Mouse (Mus musculus): Measurements from ENCODE around the gene Id3.
"Not testable (repeated sequence)": the region's sequence is repeated elsewhere in the genome, so short reads cannot be mapped to it uniquely, and the experiment has no call there.

Gene Id3

DNA sequence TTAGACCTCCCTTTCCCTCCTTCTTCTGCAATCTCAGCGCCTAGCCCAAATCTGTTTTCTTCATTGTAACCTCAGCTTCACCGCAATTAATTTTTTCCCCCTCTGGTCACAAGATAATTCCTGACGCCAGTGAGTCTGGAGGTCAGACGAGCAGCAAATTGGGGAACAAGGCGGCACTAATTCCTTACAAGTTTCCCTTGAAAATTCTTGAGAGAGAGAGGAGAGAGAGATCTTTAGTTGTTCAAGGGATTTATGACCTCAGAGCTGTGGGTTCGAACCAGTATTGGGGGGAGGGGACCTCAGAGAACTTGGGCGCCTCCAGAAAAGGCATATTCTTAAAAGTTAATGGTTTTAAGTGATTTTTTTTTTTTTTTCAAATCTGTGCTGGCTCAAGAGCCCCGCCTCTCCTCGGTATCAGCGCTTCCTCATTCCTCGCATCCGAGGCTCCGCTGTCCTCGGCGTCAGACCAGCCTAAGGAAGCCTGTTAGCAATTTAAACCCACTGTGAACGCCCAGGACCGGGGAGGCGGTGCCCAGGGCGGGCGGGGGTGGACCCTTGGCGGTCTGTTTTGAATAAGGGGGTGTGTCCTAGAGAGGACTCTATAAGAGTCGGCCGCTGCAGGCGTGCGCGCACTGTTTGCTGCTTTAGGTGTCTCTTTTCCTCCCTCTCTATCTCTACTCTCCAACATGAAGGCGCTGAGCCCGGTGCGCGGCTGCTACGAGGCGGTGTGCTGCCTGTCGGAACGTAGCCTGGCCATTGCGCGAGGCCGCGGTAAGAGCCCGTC lies at the start of gene Id3:
Gene Id3, plus strand, starts transcription at position 305 of the 784 bp plus-strand sequence.
- peak; percentile 93 for DNase-seq

DNA sequence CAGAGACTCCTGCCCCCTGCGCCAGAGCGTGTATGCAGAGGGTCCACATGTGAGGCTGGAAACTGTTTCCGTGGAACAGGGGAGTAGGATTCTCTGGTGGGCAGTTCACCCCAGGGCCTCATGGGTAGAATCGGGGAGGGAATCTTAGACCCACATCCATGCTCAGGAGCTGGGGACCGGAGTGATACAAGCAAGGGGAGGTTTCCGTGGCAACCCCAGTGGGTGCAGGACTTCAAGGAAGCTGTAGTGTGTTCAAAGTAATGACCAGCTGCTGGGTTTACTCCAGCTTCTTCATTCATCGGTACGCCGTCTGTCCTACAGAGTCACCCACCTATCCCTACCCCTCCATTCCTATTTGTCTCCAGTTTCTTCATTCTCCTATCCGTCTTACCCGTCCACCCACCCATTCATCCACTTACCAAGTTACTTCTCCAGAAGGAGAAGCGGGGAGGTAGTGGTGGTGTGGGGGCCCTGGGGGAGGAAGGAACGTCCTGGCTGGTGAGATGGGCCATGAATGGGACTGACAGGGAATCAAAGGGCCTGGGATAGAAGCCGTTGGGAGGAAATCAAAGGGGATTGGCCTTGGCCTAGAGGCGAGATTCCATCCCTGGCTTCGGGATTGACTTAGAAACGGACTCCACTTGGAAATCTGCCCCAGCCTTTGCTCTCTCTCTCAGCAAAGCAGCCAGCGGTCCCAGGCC lies 48.6 kb upstream of the Id3 start:
- no peak for DNase-seq

DNA sequence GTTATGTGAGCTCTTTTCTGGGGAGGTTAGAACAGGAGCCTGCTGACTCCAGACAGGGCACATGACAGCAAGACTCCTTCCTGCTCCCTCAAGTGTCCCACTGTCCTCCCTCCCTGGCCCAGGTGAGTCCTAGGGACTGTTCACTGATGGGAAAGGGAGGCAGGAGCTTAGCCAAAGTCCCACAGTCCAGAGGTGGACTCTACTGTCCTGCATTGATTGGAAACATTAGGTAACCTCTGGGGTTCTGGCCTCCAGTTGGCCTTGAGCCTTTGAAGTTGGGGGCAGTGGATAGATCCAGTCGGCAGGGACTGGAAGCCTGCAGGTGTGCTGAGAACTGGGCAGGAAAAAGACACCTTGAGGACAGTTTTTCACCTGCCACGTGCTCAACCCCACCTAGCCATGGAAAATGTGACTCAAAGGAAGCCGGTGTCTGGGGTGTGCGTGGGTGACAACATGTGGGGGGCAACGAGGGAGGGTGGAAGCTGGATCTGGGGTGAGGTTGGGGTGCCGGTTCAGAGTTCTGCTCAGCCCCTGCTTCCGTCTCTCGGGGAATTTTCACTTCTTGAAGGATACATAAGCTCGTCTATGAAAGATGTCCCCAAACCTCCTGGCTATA lies 47.7 kb upstream of the Id3 start:
- peak; percentile 66 for DNase-seq

DNA sequence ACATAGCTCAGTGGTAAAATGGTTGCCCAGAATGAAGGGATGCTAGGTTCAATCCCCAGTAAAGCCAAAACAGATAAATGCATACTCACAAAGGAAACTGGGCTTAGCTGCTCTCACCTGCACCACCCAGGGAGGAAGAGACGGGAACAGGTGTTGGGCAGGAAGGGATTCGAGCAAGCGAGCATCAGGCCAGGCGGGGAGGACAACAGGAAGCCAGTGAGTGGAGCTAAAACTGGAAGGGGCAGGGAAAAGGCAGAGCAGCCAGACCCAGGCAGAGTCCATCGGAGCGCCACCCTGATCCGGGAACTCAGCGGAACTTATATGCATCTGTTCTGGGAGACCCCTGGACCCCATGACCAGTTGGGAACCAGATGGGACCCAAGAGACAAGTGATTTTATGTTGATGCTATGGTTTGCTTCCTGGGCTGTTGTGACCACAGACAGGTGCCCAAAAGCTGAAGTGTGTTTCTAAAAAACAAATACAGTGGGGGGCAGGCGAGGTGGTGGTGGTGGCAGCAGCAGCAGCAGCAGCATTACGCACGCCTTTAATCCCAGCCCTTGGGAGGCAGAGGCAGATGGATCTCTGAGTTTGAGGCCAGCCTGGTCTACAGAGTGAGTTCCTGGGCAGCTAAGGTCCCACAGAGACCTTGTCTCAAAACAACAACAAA lies 46.7 kb upstream of the Id3 start:
- peak; percentile 60 for DNase-seq

DNA sequence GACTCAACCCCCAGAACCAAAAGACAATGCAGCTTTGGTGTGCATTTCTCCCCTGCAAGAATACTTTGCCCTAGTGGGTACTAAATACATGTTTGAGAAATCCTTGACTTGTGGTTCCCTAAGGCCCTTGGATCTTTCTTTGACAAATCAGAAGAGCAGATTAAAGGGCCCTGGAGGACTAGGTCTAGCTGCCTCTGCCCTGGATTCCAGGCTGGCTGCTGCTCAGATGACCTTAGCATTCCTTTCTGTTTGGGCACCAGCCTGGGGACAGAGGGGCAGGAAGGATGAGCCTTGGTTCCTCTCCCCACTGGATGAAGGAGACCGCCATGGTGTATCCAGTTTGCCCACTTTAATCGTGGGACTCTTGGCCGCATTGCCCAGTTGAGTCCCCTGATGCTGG lies 44.9 kb upstream of the Id3 start:
- DNase-seq = peak; percentile 12

DNA sequence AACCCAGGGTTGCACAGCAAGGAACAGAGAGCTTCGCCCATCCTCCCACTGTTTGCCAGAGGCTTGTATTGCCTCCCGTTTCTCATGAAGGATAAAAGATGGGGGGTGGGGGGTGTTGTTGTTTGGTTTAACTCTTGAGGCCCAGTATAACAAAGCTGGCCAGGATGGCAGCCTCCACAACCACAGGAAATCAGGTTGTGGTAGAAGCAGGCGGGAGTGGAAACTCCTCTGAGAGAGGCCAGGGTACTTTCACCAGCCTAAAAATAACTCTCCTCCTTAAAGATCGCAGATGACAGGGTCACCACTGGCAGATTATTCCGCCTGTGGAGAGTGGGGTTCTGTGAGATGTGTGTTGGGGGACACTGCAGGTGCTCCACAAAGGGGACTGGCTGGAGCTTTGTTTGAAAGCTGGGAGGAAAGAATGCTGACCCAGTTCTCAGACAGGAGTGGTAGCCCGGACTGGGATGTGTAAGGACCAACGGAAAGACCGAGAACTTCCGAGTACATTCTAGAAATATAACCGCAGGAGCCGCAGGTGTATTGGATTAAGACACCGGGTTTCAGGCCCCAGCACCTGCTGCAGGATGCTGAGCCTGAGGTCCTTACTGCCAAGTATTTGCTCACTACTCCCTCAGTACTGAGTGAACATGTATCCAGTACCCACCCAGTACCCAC lies 42.8 kb upstream of the Id3 start:
- peak; percentile 50 for DNase-seq

DNA sequence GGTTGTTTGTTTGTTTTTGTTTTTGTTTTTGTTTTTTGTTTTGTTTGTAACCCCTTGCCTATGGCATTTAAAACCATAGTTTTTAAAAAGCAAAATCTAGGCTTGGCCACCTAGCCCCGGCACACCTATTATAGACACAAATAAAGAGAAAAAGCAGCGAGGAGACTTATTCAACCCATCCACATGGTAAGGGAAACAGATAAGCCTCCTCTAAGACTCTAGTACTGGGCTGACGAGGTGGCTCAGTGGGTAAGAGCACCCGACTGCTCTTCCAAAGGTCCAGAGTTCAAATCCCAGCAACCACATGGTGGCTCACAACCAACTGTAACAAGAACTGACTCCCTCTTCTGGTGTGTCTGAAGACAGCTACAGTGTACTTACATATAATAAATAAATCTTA lies 41.5 kb upstream of the Id3 start:
- not testable (repeated sequence) for DNase-seq

DNA sequence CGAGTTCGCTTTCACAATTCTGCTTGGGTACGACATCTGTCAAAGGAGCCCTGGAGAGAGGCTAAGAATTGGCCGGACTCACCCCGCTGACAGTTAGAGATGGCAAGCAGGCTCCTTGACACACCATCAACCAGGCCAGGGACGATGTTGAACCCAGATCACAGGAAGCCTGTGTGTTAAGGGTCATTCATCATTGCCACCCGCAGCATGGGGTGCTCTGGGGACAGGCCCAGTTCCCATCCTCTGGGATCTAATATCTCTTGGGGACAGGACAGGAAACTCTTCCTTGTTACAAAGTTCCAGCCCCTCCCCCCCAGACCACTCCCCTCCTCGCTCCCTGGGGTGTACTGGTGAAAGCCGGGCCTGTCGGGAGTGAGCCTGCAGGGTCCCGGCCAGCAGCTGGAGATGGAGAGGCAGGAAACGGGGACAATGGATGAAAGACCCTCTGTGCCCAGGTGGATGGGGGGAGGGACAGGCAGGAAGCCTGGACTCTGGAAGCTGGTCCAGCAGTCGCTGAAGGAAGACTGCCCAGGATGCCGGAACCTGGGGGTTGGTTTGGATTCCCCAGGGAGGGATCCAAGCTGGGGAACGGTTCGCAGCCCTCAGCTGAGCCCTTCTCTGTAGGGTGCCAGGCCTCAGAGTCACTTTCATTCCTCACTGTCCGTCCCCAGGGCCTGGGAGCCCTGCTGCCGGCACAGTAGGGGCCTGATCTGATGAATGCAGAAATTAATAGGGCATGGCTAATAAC lies 38.5 kb upstream of the Id3 start:
- peak; percentile 15 for DNase-seq

DNA sequence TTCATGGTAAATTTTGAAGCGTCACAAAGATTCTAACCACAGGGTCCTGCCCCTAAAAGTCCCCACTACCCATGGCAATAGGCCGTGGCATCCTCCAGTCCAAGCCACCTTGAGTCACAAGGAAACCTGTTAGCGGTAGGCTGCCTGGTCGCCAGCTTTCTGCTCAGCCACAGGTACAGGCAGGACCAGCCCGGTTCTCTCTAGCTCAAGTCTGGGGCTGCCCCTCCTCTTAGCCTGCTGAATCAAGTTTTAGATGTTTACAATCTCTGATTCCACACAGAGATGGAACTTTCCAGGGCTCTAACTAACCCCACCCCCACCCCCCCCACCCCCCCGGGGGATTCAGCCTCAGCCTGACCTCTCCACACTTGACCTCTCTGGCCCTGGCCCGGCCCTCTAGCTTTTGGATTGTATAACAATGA lies 36.4 kb upstream of the Id3 start:
- peak; percentile 44 for DNase-seq

DNA sequence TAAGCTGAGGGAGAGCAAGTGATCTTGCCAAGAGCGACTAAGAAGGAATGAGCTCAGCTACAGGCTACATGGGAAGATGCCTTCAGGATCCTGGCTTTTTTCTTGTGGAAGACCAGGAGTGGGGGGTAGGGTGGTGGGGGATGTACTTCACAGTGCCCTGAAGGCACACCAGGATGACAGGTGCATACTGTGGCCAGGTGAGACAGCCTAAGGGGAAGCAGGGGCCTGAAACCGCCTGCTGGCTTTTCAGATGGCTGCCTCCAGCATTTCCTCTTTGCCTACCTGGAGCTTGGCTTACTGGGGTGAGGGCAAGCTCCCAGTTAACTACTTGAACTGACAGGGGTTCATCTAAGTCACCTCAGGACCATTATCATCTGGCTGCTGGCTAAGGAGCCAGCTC lies 34.1 kb upstream of the Id3 start:
- no peak for DNase-seq

DNA sequence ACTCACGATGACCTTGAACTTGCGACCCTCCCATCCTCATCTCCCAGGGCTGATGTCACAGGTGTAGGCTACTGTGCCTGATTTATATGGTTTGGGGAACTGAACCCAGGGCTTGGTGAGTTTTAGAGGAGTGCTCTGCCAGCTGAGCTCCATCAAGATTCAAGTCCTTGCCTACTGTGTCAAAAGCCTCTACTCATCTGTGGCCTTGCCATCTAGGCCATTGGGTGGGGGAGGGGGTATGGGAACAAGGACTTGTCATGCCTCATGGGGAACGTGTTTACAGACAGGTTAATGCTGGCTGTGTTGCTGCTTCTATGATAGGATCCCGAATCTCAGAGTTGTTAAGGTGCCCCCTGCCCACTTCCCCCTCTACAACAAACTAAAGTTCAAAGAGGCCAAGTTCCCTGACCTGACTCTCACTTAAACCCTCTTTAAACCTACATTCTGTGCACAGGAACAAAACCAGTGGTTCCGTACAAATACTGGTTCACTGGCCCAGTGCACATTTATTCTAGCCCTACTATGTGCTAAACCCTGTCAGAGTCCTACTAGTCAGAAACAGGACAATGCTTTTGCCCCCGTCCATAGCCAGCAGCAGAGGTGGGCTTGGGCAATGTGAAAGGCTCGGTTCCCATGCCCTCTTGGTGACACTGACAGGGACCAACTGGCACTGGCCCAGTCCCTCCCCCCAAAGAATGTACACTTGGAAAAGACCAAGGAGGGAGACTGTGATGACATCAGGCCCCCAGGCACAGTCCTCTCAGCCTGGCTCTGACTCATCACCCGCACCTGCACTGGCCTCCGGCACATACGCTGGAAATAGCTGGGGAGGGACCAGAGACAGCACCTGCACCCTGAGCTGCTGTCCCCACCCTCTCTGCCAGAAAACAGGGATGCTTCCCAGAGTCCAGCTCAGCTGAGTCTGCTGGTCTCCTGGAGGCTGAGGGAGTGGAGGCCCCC lies 33.1 kb upstream of the Id3 start:
- DNase-seq = peak; percentile 59

DNA sequence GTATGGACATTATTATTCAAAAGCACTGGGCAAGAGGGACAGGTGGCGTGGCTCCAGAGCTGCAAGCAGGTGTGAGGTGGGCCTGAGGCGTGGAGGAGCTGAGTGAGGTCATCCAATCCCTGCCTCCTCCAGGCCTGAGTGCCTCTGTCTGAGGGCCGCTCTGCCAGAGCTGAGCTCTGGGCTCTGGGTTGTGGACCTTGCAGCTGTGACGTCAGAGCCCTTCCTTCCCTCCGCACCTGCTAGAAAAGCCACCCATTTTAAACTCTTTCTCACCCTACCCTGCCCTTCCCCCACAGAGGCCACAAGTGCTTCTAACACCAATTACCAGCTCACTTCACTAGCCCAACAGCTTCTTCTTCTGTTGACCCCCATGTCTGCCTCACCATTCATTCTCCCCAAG lies 31.0 kb upstream of the Id3 start:
- peak; percentile 66 for DNase-seq

DNA sequence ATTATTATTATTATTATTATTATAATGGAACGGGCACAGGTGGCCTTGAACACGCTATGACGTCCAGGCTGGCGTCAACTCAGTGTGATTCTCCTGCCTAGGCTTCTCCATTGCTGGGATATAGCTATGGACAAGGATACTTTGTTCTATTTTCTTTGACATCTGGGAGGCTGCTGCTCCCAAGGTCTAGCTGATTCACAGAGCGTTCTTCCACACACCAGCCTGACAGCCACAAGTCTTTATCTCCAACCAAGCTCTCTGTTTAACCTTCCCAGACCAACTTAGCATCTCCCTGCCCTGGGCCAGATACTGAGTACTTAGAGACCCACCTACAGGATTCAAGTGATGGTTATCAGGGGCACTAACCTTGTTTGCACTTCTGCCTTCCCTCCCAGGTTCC lies 28.6 kb upstream of the Id3 start:
- DNase-seq = no peak

DNA sequence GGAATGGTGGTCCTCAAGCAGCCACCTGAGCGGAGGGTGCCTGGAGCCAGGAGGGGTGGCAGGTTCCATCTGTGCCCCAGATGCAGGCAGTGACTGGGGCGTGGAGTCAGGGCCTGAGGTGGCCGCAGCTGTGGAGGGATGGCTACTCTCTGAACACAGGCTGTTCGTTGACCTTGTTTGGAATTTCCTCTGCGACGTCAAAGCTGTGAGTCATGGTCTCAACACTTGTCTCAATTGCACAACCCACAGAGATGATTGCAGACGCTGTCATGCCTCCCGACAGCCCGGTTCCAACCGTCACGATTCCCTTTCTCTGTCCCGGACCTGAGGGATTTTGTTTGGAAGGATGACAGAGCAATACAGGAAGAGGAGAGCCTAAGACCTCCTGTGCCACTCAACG lies 26.3 kb upstream of the Id3 start:
- no peak for DNase-seq

DNA sequence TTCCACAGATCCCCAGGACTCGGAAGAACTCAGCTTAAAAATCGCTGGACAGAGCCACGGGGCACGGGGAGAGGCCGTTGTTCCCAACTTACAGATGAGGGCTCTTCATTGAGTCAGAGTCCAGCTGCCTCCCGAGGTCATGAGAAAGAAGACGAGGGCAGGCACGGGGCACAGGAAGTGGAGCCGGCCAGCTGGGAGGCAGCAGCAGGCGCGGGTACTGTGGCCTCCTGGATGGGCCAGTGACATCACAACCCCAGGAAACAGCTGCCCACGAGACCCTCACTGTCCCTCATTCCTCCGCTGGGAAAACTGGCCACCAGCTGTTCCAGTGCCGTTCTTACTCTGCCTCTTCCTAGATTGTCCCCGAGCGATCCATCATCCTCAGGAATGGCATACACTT lies 23.3 kb upstream of the Id3 start:
- no peak for DNase-seq

DNA sequence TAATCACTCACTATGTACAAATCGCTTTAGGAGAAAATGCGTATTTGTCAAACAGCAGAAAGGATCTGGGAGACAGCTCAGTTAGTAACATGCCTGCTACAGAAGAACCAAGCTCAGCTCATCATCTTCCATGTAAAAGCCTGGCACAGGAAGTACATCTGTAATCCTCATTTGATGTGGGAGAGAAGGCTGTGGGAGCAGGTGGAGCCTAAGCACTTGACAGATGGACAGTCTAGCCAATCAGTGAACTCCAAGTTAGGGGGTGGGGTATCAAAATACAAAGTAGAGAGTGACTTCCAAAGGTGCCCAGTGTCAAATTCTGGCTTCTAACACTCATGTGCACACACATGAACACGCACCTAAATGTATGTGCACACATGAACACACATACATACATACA lies 22.1 kb upstream of the Id3 start:
- no peak for DNase-seq

DNA sequence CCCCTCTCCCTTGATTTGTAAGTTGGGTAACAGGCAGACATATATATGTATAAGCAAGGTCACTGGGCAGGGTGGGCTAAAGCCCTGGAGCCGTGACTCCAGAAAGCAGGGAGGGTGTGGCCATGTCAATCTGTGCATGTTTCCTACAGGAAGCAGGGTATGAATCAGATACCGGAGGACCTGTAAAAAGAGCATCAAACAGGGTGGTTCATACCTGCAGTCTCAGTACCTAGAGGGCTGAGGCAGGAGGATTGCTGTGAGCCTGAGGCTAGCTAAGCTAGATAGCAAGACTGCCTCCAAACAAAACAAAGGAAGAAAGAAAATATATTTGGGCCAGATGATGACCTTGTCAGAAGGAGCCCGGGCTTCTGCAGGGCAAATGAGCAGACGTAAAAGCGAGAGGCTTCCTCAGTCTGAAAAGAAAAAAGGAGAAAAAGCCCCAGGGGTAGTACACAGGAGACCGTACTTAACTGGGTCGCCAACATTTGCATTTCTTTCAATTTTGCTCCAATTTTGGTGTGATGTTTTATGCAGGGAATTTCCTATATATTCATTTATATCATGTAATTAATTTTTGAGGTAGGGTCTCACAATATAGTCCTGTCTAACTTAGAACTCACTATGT lies 21.3 kb upstream of the Id3 start:
- DNase-seq = no peak

DNA sequence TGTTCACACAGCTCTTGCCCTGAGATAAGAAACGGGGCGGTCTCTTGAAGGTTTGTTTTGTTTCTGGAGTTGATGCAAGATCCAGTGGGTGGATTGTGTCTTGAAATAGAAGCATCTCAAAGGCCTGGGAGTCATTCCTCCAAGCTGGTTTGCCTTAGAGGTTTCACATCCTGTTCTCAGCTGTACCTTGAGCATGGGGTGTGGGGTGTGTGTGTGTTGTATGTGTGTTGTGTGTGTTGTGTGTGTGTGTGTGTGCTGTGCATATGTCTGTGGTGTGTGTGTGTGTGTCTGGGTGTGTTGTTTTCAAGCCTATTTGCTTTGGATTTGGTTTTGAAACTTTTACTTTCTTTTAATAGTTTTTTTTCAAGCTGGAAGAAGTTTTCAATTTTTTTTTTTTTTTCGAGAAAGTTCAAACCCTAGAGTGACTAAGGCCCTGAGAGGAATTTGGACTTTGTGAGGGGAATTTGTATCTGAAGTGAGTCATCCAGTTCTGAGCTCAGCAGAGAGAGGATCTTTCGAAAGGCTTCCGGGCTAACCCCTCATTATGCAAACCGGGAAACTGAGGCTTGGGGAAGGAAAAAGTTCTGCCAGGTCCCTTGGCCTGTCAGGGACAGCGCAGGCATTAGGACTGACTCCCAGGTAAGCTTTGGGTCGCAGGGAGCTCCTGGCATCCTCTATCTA lies 20.0 kb upstream of the Id3 start:
- no peak for DNase-seq

DNA sequence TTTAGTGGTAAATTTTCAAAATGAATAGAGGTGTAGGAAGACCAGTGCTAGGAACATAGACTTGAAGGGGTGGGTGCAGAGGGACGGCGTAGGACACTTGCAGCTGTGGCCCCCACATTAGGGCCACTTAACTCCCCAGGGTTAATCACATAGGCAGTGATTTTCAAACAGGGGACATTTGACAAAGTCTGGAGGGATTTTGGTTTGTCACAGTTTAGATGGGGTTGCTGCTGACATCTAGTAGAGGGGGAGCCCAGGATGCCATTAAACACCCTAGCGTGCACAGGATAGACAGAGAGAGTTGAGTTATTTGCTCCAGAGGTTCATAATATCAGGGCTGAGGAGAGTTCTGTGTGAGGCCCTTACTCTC lies 19.5 kb upstream of the Id3 start:
- no peak for DNase-seq

DNA sequence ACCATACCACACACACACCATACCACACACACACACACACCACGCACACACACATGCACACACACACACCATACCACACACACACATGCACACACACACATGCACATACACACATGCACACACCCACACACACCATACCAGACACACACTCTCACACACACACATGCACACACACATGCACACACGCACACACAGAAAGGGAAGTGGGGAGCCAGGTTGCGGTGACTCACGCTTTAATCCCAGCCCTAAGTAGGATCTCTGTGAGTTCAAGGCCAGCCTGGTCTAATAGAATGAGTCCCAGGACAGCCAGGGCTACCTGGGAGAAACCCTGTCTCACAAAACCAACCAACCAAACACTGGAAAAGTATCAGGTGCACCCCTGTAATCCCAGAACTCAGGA lies 18.7 kb upstream of the Id3 start:
- no peak for DNase-seq
